Mouse (Mus musculus) hindbrain, embryonic 16.5 days (tissue): ENCODE measurements around the gene Nek6. TPM values are rescaled to one million over a fixed set of nuclear protein-coding genes. Genes with fewer than 3 reads are reported as not detected.

Source experiments
- ATAC-seq: fragments of 200-750 bp; cut with Nextera tagmentation; 2 replicates; pipeline ENCODE4 v1.8.0; 2017; ENCODE audit warnings: moderate TSS enrichment, moderate library complexity
- H3K27ac ChIP-seq: fragments of 300-500 bp; sonication (generic); 2 replicates; pipeline ENCODE4 v1.5.1; 2014; ENCODE audit warnings: low read depth, mild to moderate bottlenecking, control low read depth, low read length, moderate library complexity
- H3K27me3 ChIP-seq: fragments of 300-500 bp; sonication (generic); replicated peaks from 2 replicates; pipeline ENCODE4 v1.6.1; 2014; ENCODE audit warnings: low read length; ENCODE audit not compliant: control insufficient read depth, insufficient read depth
- H3K36me3 ChIP-seq: fragments of 300-500 bp; sonication (generic); 2 replicates; pipeline ENCODE4 v1.6.1; 2014; ENCODE audit warnings: mild to moderate bottlenecking, low read length, moderate library complexity, mixed read lengths; ENCODE audit not compliant: control insufficient read depth, insufficient read depth
- H3K4me1 ChIP-seq: fragments of 300-500 bp; sonication (generic); 2 replicates; pipeline ENCODE4 v1.6.1; 2014; ENCODE audit warnings: low read depth, low read length; ENCODE audit not compliant: control insufficient read depth, insufficient read depth
- H3K4me2 ChIP-seq: fragments of 300-500 bp; sonication (generic); 2 replicates; pipeline ENCODE4 v1.6.1; 2014; ENCODE audit warnings: mild to moderate bottlenecking, low read length, control low read depth, moderate library complexity
- H3K4me3 ChIP-seq: fragments of 300-500 bp; sonication (generic); 2 replicates; pipeline ENCODE4 v1.5.1; 2014; ENCODE audit warnings: mild to moderate bottlenecking, low read length, control low read depth, moderate library complexity
- H3K9ac ChIP-seq: fragments of 300-500 bp; sonication (generic); 2 replicates; pipeline ENCODE4 v1.6.1; 2014; ENCODE audit warnings: low read depth, mild to moderate bottlenecking, control low read depth, low read length, moderate library complexity
- H3K9me3 ChIP-seq: fragments of 300-500 bp; sonication (generic); 2 replicates; pipeline ENCODE4 v1.6.1; 2014; ENCODE audit warnings: mild to moderate bottlenecking, low read length, moderate library complexity; ENCODE audit not compliant: control insufficient read depth
- WGBS: fragments of 180-500 bp; shearing (Covaris S2); extraction: QIAGEN DNeasy Blood & Tissue Kit; methylation state at CpG from one replicate; pipeline ENCODE4 v1.1.7; 2014; 5-methylcytosine and 5-hydroxymethylcytosine counted together
- polyA plus RNA-seq: library from polyadenylated mRNA; unstranded; fragments of >200 nt; fragmentation: Nextera tagmentation; extraction: Ambion mirVana; gene quantifications from 2 replicates; pipeline ENCODE4 v1.2.1, GENCODE M21; 2015

Gene Nek6
- polyA plus RNA-seq, 1 experiment from 2014 or later = 65.4 TPM

GRCm38 (mm10) chr2:38547793-38548517 is 36.5 kb downstream of the Nek6 start:
- Histone ChIP-seq H3K36me3 (no peaks in the 10 kb centered on the region), H3K27ac (no peak overlapping the region), H3K9ac (0 out of 2 replicates have a peak overlapping the region, but pooled peaks have one; percentile 5), H3K4me2 (no peak overlapping the region), H3K9me3 (no peaks in the 10 kb centered on the region), H3K4me1 (peaks cover 5% of the 10 kb centered on the region; the same call in 1 of the 2 replicates), H3K4me3 (no peak overlapping the region), H3K27me3 (no peaks in the 10 kb centered on the region)
- ATAC-seq = no peak
- 41% methylated on average over 11 of the region's 11 CpGs for WGBS

DNA sequence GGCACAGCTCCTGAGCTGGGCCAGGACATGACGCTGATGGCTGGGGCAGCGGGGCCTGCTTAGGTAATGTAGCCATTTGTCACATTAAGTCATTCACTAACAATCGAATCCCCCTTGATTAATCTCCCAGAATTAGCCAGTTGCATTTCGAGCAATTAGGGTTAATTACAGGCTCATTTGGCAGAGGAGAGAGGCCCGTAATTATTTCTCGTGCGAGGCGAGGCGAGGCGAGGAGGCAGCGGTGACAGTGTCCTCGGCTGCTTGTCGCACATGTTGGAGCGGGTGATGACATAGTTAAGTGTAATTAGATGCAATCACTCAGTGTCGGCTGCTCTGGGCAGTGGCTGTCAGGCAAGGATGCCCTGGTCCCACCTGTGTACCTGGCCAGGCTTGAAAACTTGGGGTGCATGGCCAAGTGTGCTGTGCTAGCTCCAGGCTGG is 40.6 kb downstream of the Nek6 start:
- Histone ChIP-seq H3K4me1 (peaks cover 10% of the 10 kb centered on the region), H3K27ac (no peak overlapping the region), H3K27me3 (no peaks in the 10 kb centered on the region), H3K36me3 (no peaks in the 10 kb centered on the region), H3K4me3 (no peak overlapping the region), H3K9me3 (no peaks in the 10 kb centered on the region), H3K4me2 (no peak overlapping the region), H3K9ac (no peak overlapping the region)
- 43% methylated on average over 15 of the region's 15 CpGs for WGBS
- peak; percentile 65 for ATAC-seq

DNA sequence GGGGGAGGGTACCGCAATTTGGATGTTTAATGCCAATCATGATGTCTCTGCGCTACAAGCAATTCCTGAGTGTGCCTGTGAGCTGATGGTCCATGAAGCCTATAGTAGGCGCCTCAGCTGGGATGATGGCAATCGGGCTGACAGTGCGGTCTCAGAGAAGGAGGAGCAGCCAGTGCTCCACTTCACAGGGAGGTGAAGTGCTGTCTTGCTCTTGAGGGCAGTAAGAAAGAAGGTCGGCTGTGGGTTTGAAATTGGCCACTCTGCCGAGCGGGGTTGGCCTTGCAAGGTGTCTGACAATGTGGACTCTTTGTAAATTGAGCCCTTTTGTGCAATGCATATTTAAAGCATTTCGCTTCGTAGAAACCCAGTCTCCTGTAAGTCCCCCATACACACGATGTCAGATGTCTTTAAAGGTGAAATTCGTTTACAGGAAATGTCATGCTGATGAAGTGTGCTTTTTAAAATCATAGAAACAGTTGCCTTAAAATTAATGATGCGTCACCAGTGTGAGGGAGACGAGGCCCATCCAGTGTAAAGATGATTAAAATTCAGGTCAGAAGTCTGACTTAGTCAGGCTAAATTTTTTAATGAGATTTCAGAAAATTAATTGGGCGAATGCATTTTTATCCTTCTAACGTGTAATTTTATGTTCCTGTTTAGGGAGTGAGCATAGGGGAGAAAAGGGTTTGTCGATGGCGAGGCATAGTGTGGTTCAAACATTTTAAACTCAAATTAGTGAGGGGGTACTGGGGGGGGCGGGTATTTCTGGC is 43.0 kb downstream of the Nek6 start:
- no peak overlapping the region for H3K9ac ChIP-seq
- 51% methylated on average over 19 of the region's 19 CpGs for WGBS
- ATAC-seq = no peak
- H3K27me3 ChIP-seq = no peaks in the 10 kb centered on the region
- no peaks in the 10 kb centered on the region for H3K9me3 ChIP-seq
- no peak overlapping the region for H3K4me2 ChIP-seq
- no peaks in the 10 kb centered on the region for H3K36me3 ChIP-seq
- no peak overlapping the region for H3K27ac ChIP-seq
- no peak overlapping the region for H3K4me3 ChIP-seq
- H3K4me1 ChIP-seq = peaks cover 10% of the 10 kb centered on the region

DNA sequence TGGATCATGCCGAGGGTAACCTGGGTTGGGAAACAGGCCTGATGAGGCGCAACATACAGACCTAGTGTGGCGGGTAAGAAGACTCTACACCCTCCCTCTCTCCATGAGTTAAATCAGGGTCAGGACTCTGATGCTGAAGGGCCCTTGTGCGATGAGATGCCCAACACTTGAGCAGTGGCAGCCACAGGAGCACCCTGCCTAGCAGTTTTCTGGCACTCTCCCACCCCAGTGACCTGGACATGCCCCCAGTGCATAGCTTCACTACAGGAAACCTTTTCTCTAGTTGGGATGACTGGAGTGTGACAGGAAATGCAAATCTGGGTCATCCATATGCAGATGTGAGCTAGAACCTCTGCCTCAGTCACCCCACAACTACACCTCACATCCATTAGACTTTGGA is 44.2 kb downstream of the Nek6 start:
- Histone ChIP-seq H3K4me2 (no peak overlapping the region), H3K27ac (no peak overlapping the region), H3K9ac (no peak overlapping the region), H3K9me3 (no peaks in the 10 kb centered on the region), H3K4me3 (no peak overlapping the region), H3K4me1 (peaks cover 10% of the 10 kb centered on the region), H3K36me3 (peaks cover 3% of the 10 kb centered on the region; the same call in 1 of the 2 replicates), H3K27me3 (no peaks in the 10 kb centered on the region)
- 80% methylated on average over 4 of the region's 4 CpGs for WGBS
- no peak for ATAC-seq

DNA sequence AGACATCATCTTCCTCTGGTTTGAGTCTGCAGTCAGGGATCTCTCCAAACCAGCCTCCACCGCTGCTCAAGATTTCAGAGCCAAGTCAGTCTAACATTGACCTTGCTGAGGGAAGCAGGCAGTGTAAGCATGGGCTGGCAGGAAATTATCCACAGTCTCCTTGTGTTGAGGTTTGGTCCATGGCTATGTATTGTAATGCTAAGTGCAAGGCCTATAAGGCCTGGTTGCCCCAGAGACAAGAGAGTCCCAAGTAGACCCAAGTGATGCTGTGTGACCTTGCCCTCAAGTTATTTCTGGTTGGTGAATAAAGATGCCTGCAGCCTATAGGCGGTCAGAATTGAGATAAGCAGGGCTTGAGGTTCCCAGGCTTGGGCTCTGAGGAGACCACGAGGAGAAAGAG is 45.3 kb downstream of the Nek6 start:
- no peak overlapping the region for H3K27ac ChIP-seq
- H3K4me3 ChIP-seq = no peak overlapping the region
- no peaks in the 10 kb centered on the region for H3K27me3 ChIP-seq
- ATAC-seq = no peak
- H3K9me3 ChIP-seq = no peaks in the 10 kb centered on the region
- no peak overlapping the region for H3K9ac ChIP-seq
- peaks cover 3% of the 10 kb centered on the region; the same call in 1 of the 2 replicates for H3K36me3 ChIP-seq
- H3K4me1 ChIP-seq = peaks cover 10% of the 10 kb centered on the region
- WGBS = 68% methylated on average over 3 of the region's 3 CpGs
- H3K4me2 ChIP-seq = no peak overlapping the region

DNA sequence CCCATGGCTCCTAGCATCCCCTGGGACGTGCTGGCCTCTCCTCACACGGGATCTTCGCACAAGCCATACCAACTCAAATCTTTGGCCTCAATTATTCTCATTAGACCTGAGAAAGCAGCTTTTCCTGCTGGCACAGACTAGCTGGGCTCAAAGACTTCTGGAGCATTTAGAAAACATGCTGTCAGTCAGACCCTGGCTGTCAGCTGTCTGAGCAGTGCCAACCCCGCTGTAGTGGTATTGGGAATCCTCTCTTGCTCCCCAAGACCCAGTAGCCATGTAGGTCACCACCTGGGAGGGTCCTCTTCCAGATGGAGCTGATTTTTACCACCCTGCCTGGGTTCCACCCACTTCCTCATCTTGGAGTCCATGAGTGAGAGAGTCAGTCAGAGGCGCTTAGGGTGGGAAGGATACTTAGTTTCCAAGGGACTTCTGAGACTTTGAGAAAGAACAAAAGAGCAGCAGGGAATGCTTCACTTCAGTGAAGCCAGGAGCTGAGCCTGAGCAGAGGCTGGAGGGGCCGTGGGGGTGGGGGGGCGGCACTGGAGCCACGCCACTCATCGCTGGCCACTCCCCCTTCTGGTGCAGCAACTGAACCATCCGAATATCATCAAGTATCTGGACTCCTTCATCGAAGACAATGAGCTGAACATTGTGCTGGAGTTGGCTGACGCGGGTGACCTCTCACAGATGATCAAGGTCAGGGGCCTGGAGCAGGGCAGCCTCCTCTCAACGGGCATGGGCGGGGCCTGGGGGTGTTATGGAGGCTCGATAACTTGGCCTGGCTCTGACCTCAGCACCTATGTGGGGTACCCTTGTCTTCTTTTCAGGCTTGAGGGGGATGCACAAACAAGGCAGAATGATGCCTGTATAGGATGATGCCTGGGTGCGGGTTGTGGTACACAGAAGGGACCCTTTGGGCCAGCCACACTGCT is 49.1 kb downstream of the Nek6 start:
- H3K4me2 ChIP-seq = no peak overlapping the region
- 0 out of 2 replicates have a peak, but pooled peaks cover 3% of the 10 kb centered on the region for H3K4me1 ChIP-seq
- H3K27me3 ChIP-seq = no peaks in the 10 kb centered on the region
- peaks cover 3% of the 10 kb centered on the region; the same call in 1 of the 2 replicates for H3K36me3 ChIP-seq
- no peak overlapping the region for H3K27ac ChIP-seq
- ATAC-seq = peak; percentile 35; the same call in 1 of the 2 replicates
- WGBS = 37% methylated on average over 17 of the region's 17 CpGs
- H3K9ac ChIP-seq = no peak overlapping the region
- H3K9me3 ChIP-seq = no peaks in the 10 kb centered on the region
- H3K4me3 ChIP-seq = no peak overlapping the region

- WGBS = 90% methylated on average over 4 of the region's 4 CpGs
Observed at GRCm38 (mm10) chr2:38562596-38562995, 51.2 kb downstream of the Nek6 start.

GRCm38 (mm10) chr2:38571971-38572601 is 60.6 kb downstream of the Nek6 start:
- Histone ChIP-seq H3K4me2 (no peak overlapping the region), H3K27me3 (no peaks in the 10 kb centered on the region), H3K27ac (peak overlapping the region; percentile 66), H3K4me1 (peaks cover 11% of the 10 kb centered on the region), H3K36me3 (no peaks in the 10 kb centered on the region), H3K9ac (no peak overlapping the region), H3K4me3 (no peak overlapping the region), H3K9me3 (no peaks in the 10 kb centered on the region)
- WGBS = 48% methylated on average over 23 of the region's 23 CpGs
- ATAC-seq = peak; percentile 72

More at GRCm38 (mm10) chr2:38562596-38562995, 51.2 kb downstream of the Nek6 start:
- Histone ChIP-seq H3K9me3 (no peaks in the 10 kb centered on the region), H3K9ac (no peak overlapping the region), H3K36me3 (peaks cover 3% of the 10 kb centered on the region; the same call in 1 of the 2 replicates), H3K4me2 (no peak overlapping the region), H3K4me1 (no peaks in the 10 kb centered on the region), H3K27ac (no peak overlapping the region), H3K4me3 (no peak overlapping the region), H3K27me3 (no peaks in the 10 kb centered on the region)
- no peak for ATAC-seq
